Mouse (Mus musculus) left cerebral cortex, postnatal 14 days (tissue): ENCODE data around the gene Acox3. TPM values are rescaled to one million over a fixed set of nuclear protein-coding genes. Genes with fewer than 3 reads are reported as not detected.

Experiments used
- DNase-seq, 2 experiments: peaks; one replicate each; pipeline ENCODE4 v3.0.0; 2021 to 2022; ENCODE audit warnings: low spot score in 2 of 2, mixed read lengths in 1 of 2
- intact Hi-C: fragments of 180-260 bp; cut with DNase I; formaldehyde crosslinking; loops from one replicate; pipeline ENCODE4 v1.15.1; 2025
- total RNA-seq, 2 experiments: library from RNA; stranded (reverse); gene quantifications; 2 replicates each; pipeline ENCODE4 v1.2.3; 2021

Gene Acox3
- total RNA-seq, 2 experiments from 2014 or later, result 24.8 to 29.5 TPM

GRCm38 (mm10) chr5:35641961-35642584 is 59.2 kb downstream of the Acox3 start:
- DNase-seq, result no peak
- intact Hi-C loops, result no loop called here

GRCm38 (mm10) chr5:35643401-35644048 is 60.7 kb downstream of the Acox3 start:
- intact Hi-C loops, result no loop called here
- DNase-seq, result no peak

GRCm38 (mm10) chr5:35644082-35644481 is 61.2 kb downstream of the Acox3 start:
- intact Hi-C loops, result no loop called here
- DNase-seq, result no peak

- no peak for DNase-seq
- intact Hi-C loops, result no loop called here
These were observed 63.2 kb downstream of the Acox3 start for GRCm38 (mm10) chr5:35645938-35646493.

DNA sequence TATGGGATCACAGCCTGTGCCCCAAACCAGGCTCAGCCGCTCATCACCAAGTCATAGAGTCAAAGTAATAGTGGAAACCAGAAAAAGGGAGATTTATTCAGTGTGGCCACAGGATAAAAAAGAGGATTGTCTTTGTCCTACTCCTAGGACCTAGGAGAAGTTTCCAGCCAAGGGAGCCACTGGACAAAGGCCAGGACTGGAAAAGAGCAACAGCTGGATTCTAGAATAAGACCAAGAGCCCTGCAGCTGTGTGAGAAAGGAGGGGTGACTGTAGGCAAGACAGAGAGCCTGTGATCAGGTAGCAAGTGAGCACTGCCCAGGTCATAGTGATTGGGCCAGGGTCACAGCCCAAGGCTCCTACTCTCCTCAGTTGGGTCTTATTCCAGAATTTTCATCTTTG is 64.1 kb downstream of the Acox3 start:
- intact Hi-C loops, result no loop called here
- no peak for DNase-seq

DNA sequence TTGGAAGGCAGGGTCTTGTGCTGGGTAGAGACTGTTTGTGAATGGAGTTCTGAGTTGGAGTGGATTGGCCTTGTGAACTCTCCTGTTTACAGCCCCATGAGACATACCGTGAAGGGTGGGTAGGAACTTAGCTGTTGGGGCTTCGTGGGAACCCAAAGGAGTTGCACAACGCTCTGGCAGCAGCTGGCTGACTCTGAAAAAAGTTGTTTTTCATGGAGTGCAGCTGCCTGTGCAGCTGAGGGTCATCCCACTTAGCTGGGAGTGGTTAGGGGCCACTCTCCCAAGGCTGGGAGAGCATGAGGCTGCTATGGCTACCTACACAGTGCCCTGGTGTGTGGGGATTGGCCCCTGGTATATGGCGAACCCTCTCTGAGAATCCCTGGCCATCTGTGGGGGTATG is 64.7 kb downstream of the Acox3 start:
- intact Hi-C loops, result no loop called here
- DNase-seq, result no peak

- DNase-seq, result no peak
- intact Hi-C loops, result no loop called here
These were observed 65.4 kb downstream of the Acox3 start for GRCm38 (mm10) chr5:35648230-35648629.

GRCm38 (mm10) chr5:35652319-35652718 is 69.5 kb downstream of the Acox3 start:
- intact Hi-C loops, result no loop called here
- no peak for DNase-seq

DNA sequence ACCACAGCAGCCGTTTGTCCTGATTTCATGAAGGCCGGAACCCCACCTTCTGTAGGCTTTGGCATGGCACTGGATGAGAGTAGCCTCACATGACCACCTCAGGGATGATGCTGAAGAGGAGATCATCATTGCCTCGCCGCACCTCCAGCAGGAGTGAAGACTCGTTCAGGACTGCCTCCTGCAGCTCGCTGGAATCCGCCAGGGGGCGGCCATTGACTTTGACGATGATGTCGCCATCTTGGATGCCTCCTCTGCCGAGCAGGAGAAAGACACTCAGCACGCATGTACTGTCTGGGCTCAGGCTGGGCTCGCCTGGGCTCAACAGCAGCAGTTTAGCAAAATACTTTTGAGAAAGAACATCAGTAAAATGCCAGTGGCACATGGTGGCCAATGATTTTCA is 70.0 kb downstream of the Acox3 start:
- DNase-seq, result no peak
- intact Hi-C loops, result no loop called here

DNA sequence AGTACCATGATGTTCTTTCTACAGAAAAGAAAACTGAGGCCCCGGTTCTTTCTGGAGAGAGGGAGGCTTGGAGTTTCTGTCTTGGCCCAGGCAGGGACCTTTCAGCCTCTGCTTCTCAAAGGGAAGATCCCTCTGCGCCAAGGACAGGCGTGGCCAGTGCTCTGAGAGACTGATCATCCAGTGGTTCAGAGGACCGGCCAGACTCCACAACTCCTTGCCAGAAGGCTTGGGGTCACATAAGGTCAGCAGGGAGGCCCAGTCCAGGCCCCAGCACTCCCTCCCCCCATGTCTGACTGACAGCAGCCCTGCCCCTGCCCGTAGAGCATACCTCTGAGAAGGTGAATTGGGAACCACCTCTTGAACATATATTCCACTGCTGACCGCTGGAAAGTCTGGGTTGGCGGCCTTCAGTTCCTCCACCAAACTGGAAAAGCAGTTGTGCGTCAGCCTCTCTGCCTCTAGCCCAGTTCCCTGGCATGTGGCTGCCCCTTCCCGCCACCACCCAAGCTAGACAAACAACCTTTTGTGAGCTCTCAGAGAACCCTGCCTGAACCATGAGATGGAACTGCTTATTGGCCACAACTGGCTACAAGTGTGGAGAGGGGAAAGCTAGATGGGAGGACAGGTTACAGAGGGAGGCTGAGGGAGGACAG is 71.0 kb downstream of the Acox3 start:
- no peak for DNase-seq
- intact Hi-C loops, result no loop called here

DNA sequence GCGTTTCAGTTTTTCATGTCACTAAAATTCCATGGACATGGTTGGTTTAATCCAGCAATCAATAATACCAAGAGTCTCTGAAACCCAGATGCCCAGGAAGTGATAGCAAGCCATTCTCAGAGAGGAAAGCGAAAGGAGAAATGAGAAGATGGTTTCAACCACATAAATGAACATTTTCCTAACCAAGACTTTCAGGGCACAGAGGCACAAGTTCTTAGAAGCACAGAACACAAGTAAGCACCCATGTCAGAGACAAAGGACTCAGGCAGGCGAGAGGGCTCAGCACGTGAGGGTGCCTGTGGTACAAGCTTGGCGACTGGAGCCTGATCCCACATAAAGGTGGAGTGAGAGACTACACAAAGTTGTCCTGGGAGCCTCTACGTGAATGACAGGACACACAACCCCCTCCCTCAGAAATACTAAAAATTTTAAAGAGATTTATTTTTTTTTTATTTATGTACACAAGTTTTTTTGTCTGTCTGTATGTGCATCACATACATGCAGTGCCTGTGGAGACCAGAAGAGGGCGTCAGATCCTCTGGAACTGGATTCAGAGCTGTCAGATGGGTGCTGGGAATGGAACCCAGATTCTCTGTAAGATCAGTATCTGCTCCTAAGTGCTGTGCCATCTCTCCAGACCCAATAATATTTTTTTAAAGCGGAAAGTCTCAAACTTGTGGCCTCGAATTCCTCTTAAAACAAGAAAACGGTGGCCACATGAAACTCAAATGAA is 73.1 kb downstream of the Acox3 start:
- no peak for DNase-seq
- intact Hi-C loops, result no loop called here

GRCm38 (mm10) chr5:35659503-35659902 is 76.7 kb downstream of the Acox3 start:
- DNase-seq, result no peak
- intact Hi-C loops, result no loop called here

- no peak for DNase-seq
- intact Hi-C loops, result no loop called here
These were observed 78.4 kb downstream of the Acox3 start for GRCm38 (mm10) chr5:35661210-35661609.

- DNase-seq, result no peak
- intact Hi-C loops, result no loop called here
These were observed 79.2 kb downstream of the Acox3 start for GRCm38 (mm10) chr5:35662021-35662545.

Other genes with a start within 250 kb of the Acox3 start
- not detected for gene Hmx1, start 193.9 kb upstream of the Acox3 start, total RNA-seq
- gene Cpz, start 57.3 kb upstream of the Acox3 start, total RNA-seq, result 1 to 10 TPM; 2.1 TPM
- 1 to 10 TPM; 6.9 to 7.4 TPM for gene Trmt44, start 8.0 kb upstream of the Acox3 start, total RNA-seq
- 10 to 100 TPM; 13.0 to 13.6 TPM for gene Htra3, start 96.7 kb downstream of the Acox3 start, total RNA-seq
- 1 to 10 TPM; 2.7 to 3.3 TPM for gene Sh3tc1, start 156.9 kb downstream of the Acox3 start, total RNA-seq
- 100 to 1,000 TPM; 106 to 112 TPM for gene Ablim2, start 174.8 kb downstream of the Acox3 start, total RNA-seq